Mouse (Mus musculus) G1E (cell line): Measurements from ENCODE around the gene Entr1.
"Not testable (repeated sequence)": the region's sequence is repeated elsewhere in the genome, so short reads cannot be mapped to it uniquely, and the experiment has no call there.

Experiments
- CTCF ChIP-seq: IDR thresholded peaks from 2 replicates; pipeline ENCODE4 v1.5.1; 2012; ENCODE audit warnings: low read depth, low read length, inconsistent platforms, mixed read lengths
- GATA1 ChIP-seq: IDR thresholded peaks from 2 replicates; pipeline ENCODE4 v1.6.1; 2012; ENCODE audit warnings: borderline replicate concordance, low read length, inconsistent platforms, mixed read lengths

- TF ChIP-seq CTCF, GATA1: not testable (repeated sequence)
Measured at GRCm38 (mm10) chr2:26380871-26381270, 8.2 kb downstream of the Entr1 start.
